Mouse (Mus musculus): ENCODE measurements around the gene Phykpl. TPM values are rescaled to one million over a fixed set of nuclear protein-coding genes. Genes with fewer than 3 reads are reported as not detected.
"Not testable (repeated sequence)": the region's sequence is repeated elsewhere in the genome, so short reads cannot be mapped to it uniquely, and the experiment has no call there.

Gene Phykpl
- polyA plus RNA-seq, 1 experiment from 2014 or later, result 10.5 TPM

- Histone ChIP-seq H3K9me3 (no peaks in the 10 kb centered on the region), H3K36me3 (peaks cover 31% of the 10 kb centered on the region), H3K27ac (peak overlapping the region; percentile 97), H3K4me2 (peak overlapping the region; percentile 82), H3K9ac (peak overlapping the region; percentile 83), H3K4me3 (peak overlapping the region; percentile 96), H3K27me3 (no peaks in the 10 kb centered on the region), H3K4me1 (replicated peaks) (peaks cover 40% of the 10 kb centered on the region)
- ATAC-seq (ENCODE audit: low FRiP score), result peak; percentile 73
- 10% methylated on average over 15 of the region's 15 CpGs for WGBS
Measured at GRCm38 (mm10) chr11:51607096-51607738, 22.7 kb downstream of the Phykpl start.

GRCm38 (mm10) chr11:51609266-51609909 lies 24.8 kb downstream of the Phykpl start:
- Histone ChIP-seq H3K27ac (no peak overlapping the region), H3K4me2 (no peak overlapping the region), H3K36me3 (peaks cover 9% of the 10 kb centered on the region), H3K9me3 (no peaks in the 10 kb centered on the region), H3K9ac (no peak overlapping the region), H3K4me1 (replicated peaks) (peaks cover 18% of the 10 kb centered on the region), H3K27me3 (no peaks in the 10 kb centered on the region), H3K4me3 (no peak overlapping the region)
- 76% methylated on average over 3 of the region's 3 CpGs for WGBS
- no peak for ATAC-seq (ENCODE audit: low FRiP score)

DNA sequence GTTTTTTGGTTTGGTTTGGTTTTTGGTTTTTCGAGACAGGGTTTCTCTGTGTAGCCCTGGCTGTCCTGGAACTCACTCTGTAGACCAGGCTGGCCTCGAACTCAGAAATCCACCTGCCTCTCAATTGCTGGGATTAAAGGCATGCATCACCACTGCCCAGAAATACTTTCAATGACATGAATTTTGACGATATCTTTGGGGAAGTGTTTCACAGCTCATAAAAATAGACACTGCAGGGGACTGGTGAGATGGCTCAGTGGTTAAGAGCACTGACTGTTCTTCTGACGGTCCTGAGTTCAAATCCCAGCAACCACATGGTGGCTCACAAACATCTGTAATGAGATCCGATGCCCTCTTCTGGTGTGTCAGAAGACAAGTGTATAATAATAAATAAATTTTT lies 25.4 kb downstream of the Phykpl start:
- H3K9ac ChIP-seq; ATAC-seq (ENCODE audit: low FRiP score); H3K36me3 ChIP-seq; H3K27ac ChIP-seq; H3K27me3 ChIP-seq; H3K9me3 ChIP-seq; H3K4me3 ChIP-seq; H3K4me2 ChIP-seq: not testable (repeated sequence)
- H3K4me1 ChIP-seq (replicated peaks), result peaks cover 16% of the 10 kb centered on the region
- 94% methylated on average over 5 of the region's 5 CpGs for WGBS

DNA sequence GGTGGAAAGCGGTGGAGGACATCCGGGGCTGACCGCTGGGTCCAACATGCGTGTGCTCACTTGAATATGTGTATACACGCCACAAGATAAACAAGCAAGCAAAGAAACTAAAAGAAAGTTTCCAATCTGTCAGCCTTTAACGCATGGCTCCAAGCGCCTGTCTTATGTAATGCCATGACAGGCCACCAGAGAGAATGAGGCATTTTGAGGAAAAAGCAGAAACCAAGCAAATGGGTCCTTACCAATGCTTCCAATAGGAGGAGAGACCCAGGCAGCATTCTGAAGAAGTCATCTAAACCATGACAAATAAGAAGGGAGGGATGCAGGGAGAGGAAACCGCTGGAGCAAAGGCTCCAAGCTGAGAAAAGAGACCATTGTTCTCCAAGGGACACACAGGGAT lies 29.7 kb downstream of the Phykpl start:
- Histone ChIP-seq H3K27ac (no peak overlapping the region), H3K4me3 (no peak overlapping the region), H3K9me3 (no peaks in the 10 kb centered on the region), H3K4me1 (replicated peaks) (peaks cover 16% of the 10 kb centered on the region), H3K27me3 (no peaks in the 10 kb centered on the region), H3K9ac (no peak overlapping the region), H3K36me3 (no peaks in the 10 kb centered on the region), H3K4me2 (no peak overlapping the region)
- WGBS, result 84% methylated on average over 8 of the region's 8 CpGs
- ATAC-seq (ENCODE audit: low FRiP score), result no peak

DNA sequence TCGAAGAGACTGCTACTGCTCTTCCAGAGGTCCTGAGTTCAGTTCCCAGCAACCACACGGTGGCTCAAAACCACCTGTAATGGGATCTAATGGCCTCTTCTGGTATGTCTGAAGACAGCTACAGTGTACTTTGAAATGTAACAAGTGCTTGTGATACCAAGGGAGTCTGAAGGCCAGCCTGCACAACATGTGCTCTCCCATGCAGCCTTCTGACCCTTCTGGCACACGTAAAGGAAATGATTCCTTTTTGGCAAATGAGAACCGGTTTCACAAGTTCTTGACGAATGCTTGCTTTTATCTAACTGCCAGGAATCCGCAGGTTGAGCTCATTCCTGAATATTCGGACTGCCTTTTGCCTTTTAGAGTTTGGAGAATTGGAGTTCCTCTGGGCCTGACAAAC lies 30.6 kb downstream of the Phykpl start:
- ATAC-seq (ENCODE audit: low FRiP score), result no peak
- no peaks in the 10 kb centered on the region for H3K27me3 ChIP-seq
- peak overlapping the region; percentile 66 for H3K9ac ChIP-seq
- H3K9me3 ChIP-seq, result no peaks in the 10 kb centered on the region
- H3K27ac ChIP-seq, result no peak overlapping the region
- no peaks in the 10 kb centered on the region for H3K36me3 ChIP-seq
- 57% methylated on average over 7 of the region's 7 CpGs for WGBS
- peak overlapping the region; percentile 57 for H3K4me2 ChIP-seq
- peaks cover 19% of the 10 kb centered on the region for H3K4me1 ChIP-seq (replicated peaks)
- peak overlapping the region; percentile 32 for H3K4me3 ChIP-seq

DNA sequence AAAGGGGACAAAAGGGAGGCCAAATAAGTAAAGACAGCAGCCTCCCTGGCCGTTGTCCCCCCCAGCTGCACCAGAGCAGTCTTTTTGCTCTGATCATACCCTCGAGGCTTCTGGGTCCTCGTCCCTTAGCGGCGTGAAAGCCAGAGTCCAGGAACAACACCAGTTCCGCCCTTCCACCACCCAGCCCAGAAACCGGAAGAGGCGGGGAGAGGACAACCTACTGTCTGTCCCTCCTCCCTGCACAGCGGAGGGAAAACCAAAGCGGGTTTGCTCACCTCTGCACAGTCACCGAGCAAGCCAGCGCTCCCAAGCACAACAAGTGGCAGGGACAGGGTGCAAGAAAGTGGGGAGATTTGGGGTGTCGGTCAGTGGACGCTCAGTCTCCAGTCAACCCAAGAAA lies 31.0 kb downstream of the Phykpl start:
- H3K36me3 ChIP-seq, result no peaks in the 10 kb centered on the region
- ATAC-seq (ENCODE audit: low FRiP score), result no peak
- peak overlapping the region; percentile 57 for H3K4me2 ChIP-seq
- WGBS, result 4% methylated on average over 14 of the region's 14 CpGs
- H3K9me3 ChIP-seq, result no peaks in the 10 kb centered on the region
- H3K27me3 ChIP-seq, result no peaks in the 10 kb centered on the region
- peak overlapping the region; percentile 32 for H3K4me3 ChIP-seq
- H3K4me1 ChIP-seq (replicated peaks), result peaks cover 24% of the 10 kb centered on the region
- peak overlapping the region; percentile 66 for H3K9ac ChIP-seq
- H3K27ac ChIP-seq, result no peak overlapping the region

- H3K27me3 ChIP-seq; H3K27ac ChIP-seq; H3K9me3 ChIP-seq; H3K9ac ChIP-seq; H3K36me3 ChIP-seq; ATAC-seq (ENCODE audit: low FRiP score): not testable (repeated sequence)
- Histone ChIP-seq H3K4me2 (peak overlapping the region; percentile 57), H3K4me1 (replicated peaks) (peaks cover 29% of the 10 kb centered on the region), H3K4me3 (peak overlapping the region; percentile 32; the same call in 1 of the 2 replicates)
- 92% methylated on average over 7 of the region's 7 CpGs for WGBS
Measured at GRCm38 (mm10) chr11:51616113-51616512, 31.6 kb downstream of the Phykpl start.

DNA sequence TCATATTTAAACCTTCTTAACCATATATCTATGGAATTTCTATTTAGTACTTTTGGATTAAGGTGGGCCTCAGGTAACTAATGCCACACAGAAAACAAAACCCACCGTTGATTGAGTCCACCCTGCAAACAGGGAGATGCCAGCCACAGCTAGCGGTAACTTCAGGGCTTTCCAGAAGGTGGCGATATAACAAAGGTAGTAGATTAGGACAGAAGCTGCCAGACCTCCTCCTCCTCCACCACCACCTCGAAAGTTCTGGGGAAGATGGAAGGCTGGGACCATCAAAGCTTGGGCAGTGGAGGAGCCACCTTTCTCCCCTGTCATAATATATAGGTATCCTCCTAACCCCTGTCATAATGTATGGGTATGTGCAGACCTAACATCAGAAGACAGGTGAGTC lies 33.1 kb downstream of the Phykpl start:
- Histone ChIP-seq H3K27me3 (no peaks in the 10 kb centered on the region), H3K4me3 (no peak overlapping the region), H3K4me1 (replicated peaks) (peaks cover 38% of the 10 kb centered on the region), H3K9me3 (no peaks in the 10 kb centered on the region), H3K36me3 (peaks cover 13% of the 10 kb centered on the region), H3K4me2 (no peak overlapping the region), H3K27ac (no peak overlapping the region), H3K9ac (no peak overlapping the region)
- WGBS, result 3% methylated on average over 4 of the region's 4 CpGs
- ATAC-seq (ENCODE audit: low FRiP score), result no peak

DNA sequence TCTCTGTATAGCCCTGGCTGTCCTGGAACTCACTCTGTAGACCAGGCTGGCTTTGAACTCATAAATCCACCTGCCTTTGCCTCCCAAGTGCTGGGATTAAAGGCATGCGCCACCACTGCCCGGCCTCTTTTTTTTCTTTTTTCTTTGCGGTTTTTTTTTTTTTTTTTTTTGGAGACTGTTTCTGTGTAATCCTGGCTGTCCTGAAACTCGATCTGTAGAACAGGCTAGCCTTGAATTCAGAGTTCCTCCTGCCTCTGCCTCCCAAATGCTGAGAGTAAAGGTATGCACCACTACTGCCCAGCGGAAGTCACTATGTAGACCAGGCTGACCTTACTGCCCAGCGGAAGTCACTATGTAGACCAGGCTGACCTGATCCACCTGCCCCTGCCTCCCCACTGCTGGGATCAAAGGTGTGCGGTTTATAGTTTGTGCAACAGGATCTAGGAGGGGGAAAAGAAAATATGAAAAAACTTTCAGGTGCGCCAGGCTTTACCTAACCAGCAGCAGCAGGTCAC lies 34.4 kb downstream of the Phykpl start:
- peak overlapping the region; percentile 46; the same call in 1 of the 2 replicates for H3K9ac ChIP-seq

GRCm38 (mm10) chr11:51619409-51620060 lies 35.0 kb downstream of the Phykpl start, which contains the start of gene Nhp2:
Nhp2 (plus strand) TSS chr11:51619735.
- peak within 1 kb of the TSS; percentile 61; the same call in 1 of the 2 replicates for H3K27ac ChIP-seq
- WGBS, result under 1% methylated on average over 51 of the region's 51 CpGs
- ATAC-seq (ENCODE audit: low FRiP score), result peak; percentile 93
- H3K27me3 ChIP-seq, result no peaks in the 10 kb centered on the region
- H3K4me3 ChIP-seq, result peak within 1 kb of the TSS; percentile 81
- peak within 1 kb of the TSS; percentile 79 for H3K9ac ChIP-seq
- peaks cover 37% of the 10 kb centered on the region for H3K4me1 ChIP-seq (replicated peaks)
- H3K4me2 ChIP-seq, result peak within 1 kb of the TSS; percentile 76
- H3K36me3 ChIP-seq, result peaks cover 32% of the 10 kb centered on the region
- H3K9me3 ChIP-seq, result no peaks in the 10 kb centered on the region

More for the DNA sequence above, 34.4 kb downstream of the Phykpl start:
- 59% methylated on average over 8 of the region's 8 CpGs for WGBS
- Histone ChIP-seq H3K4me1 (replicated peaks) (peaks cover 38% of the 10 kb centered on the region), H3K4me2 (peak overlapping the region; percentile 76), H3K27ac (peak overlapping the region; percentile 13; the same call in 1 of the 2 replicates), H3K9me3 (no peaks in the 10 kb centered on the region), H3K27me3 (no peaks in the 10 kb centered on the region), H3K36me3 (peaks cover 26% of the 10 kb centered on the region), H3K4me3 (peak overlapping the region; percentile 81)
- ATAC-seq (ENCODE audit: low FRiP score), result peak; percentile 66

DNA sequence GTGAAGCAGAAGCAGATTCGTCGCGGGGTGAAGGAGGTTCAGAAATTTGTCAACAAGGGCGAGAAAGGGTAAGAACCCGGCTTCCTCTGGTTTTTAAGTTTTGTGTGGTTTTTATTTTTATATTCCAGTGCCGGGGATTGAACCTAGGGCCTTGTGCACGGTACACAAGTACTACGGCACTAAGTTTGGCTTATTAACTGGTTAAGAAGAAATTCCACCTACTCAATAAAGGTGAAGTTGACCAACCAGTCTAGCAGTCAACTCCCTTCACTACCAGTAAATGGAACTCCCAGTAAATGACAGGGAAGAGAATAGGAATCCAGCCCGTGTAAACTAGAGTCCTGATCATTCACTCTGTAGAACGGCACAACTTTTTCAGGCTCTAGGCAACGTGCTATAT lies 35.5 kb downstream of the Phykpl start:
- Histone ChIP-seq H3K4me1 (replicated peaks) (peaks cover 33% of the 10 kb centered on the region), H3K4me3 (peak overlapping the region; percentile 81), H3K27ac (no peak overlapping the region), H3K36me3 (peaks cover 37% of the 10 kb centered on the region), H3K9ac (peak overlapping the region; percentile 79), H3K4me2 (peak overlapping the region; percentile 76), H3K9me3 (no peaks in the 10 kb centered on the region), H3K27me3 (no peaks in the 10 kb centered on the region)
- ATAC-seq (ENCODE audit: low FRiP score), result no peak
- 2% methylated on average over 11 of the region's 11 CpGs for WGBS

- Histone ChIP-seq H3K9ac (no peak overlapping the region), H3K4me3 (no peak overlapping the region), H3K27me3 (no peaks in the 10 kb centered on the region), H3K9me3 (no peaks in the 10 kb centered on the region), H3K4me2 (no peak overlapping the region), H3K27ac (no peak overlapping the region), H3K4me1 (replicated peaks) (peaks cover 24% of the 10 kb centered on the region), H3K36me3 (peaks cover 53% of the 10 kb centered on the region)
- 97% methylated on average over 2 of the region's 2 CpGs for WGBS
- ATAC-seq (ENCODE audit: low FRiP score), result no peak
Measured at GRCm38 (mm10) chr11:51621776-51622175, 37.2 kb downstream of the Phykpl start.

All from hindbrain, embryonic 13.5 days (tissue).